Mouse (Mus musculus): ENCODE measurements around the gene Skida1.
A peak's percentile ranks its signal among the peaks of the same experiment; 100 is the strongest.
"Not testable (repeated sequence)": the region's sequence is repeated elsewhere in the genome, so short reads cannot be mapped to it uniquely, and the experiment has no call there.

The Skida1 gene

GRCm38 (mm10) chr2:18048453-18049075 lies at the start of gene Skida1:
TSS of gene Skida1 (minus strand) at chr2:18049051.
- DNase-seq (ENCODE audit: low read depth): no peak

- no peak for DNase-seq (ENCODE audit: low read depth)
Observed at GRCm38 (mm10) chr2:18095804-18096203, 47.0 kb upstream of the Skida1 start.

GRCm38 (mm10) chr2:18094319-18094718 lies 45.5 kb upstream of the Skida1 start:
- no peak for DNase-seq (ENCODE audit: low read depth)

- DNase-seq (ENCODE audit: low read depth): no peak
Observed at GRCm38 (mm10) chr2:18093858-18094257, 45.0 kb upstream of the Skida1 start.

GRCm38 (mm10) chr2:18087695-18088094 lies 38.8 kb upstream of the Skida1 start:
- not testable (repeated sequence) for DNase-seq (ENCODE audit: low read depth)

GRCm38 (mm10) chr2:18080182-18080860 lies 31.5 kb upstream of the Skida1 start:
- DNase-seq (ENCODE audit: low read depth): no peak

GRCm38 (mm10) chr2:18071947-18072346 lies 23.1 kb upstream of the Skida1 start:
- no peak for DNase-seq (ENCODE audit: low read depth)

GRCm38 (mm10) chr2:18068071-18068796 lies 19.4 kb upstream of the Skida1 start:
- no peak for DNase-seq (ENCODE audit: low read depth)

GRCm38 (mm10) chr2:18066436-18066835 lies 17.6 kb upstream of the Skida1 start:
- DNase-seq (ENCODE audit: low read depth): no peak

GRCm38 (mm10) chr2:18065708-18066030 lies 16.8 kb upstream of the Skida1 start:
- DNase-seq (ENCODE audit: low read depth): no peak

GRCm38 (mm10) chr2:18064941-18065707 lies 16.3 kb upstream of the Skida1 start:
- DNase-seq (ENCODE audit: low read depth): no peak

GRCm38 (mm10) chr2:18064356-18064858 lies 15.6 kb upstream of the Skida1 start:
- no peak for DNase-seq (ENCODE audit: low read depth)

GRCm38 (mm10) chr2:18063763-18064251 lies 15.0 kb upstream of the Skida1 start:
- DNase-seq (ENCODE audit: low read depth): no peak

- no peak for DNase-seq (ENCODE audit: low read depth)
Observed at GRCm38 (mm10) chr2:18060396-18060795, 11.5 kb upstream of the Skida1 start.

- no peak for DNase-seq (ENCODE audit: low read depth)
Observed at GRCm38 (mm10) chr2:18059891-18060290, 11.0 kb upstream of the Skida1 start.

- no peak for DNase-seq (ENCODE audit: low read depth)
Observed at GRCm38 (mm10) chr2:18059063-18059462, 10.2 kb upstream of the Skida1 start.

- no peak for DNase-seq (ENCODE audit: low read depth)
Observed at GRCm38 (mm10) chr2:18058146-18058708, 9.4 kb upstream of the Skida1 start.

- no peak for DNase-seq (ENCODE audit: low read depth)
Observed at GRCm38 (mm10) chr2:18057336-18058145, 8.7 kb upstream of the Skida1 start.

GRCm38 (mm10) chr2:18056786-18057255 lies 8.0 kb upstream of the Skida1 start:
- peak; percentile 91 for DNase-seq (ENCODE audit: low read depth)

- DNase-seq (ENCODE audit: low read depth): no peak
Observed at GRCm38 (mm10) chr2:18055929-18056785, 7.3 kb upstream of the Skida1 start.

Measured in fibroblast of lung, adult 2 months (primary cell).